Mouse (Mus musculus) stomach, embryonic 15.5 days (tissue): ENCODE measurements around the gene Dusp8. TPM values are rescaled to one million over a fixed set of nuclear protein-coding genes. Genes with fewer than 3 reads are reported as not detected.

Experiments
- ATAC-seq: fragments of 200-750 bp; cut with Nextera tagmentation; 2 replicates; pipeline ENCODE4 v1.8.0; 2017; ENCODE audit warnings: low read depth, moderate number of reproducible peaks, moderate TSS enrichment; ENCODE audit not compliant: insufficient read depth, low FRiP score
- H3K27ac ChIP-seq: fragments of 300-500 bp; sonication (generic); 2 replicates; pipeline ENCODE4 v1.5.1; 2015; ENCODE audit warnings: mild to moderate bottlenecking, inconsistent platforms
- H3K27me3 ChIP-seq: fragments of 300-500 bp; sonication (generic); replicated peaks from 2 replicates; pipeline ENCODE4 v1.6.1; 2015; ENCODE audit warnings: inconsistent platforms
- H3K36me3 ChIP-seq: fragments of 300-500 bp; sonication (generic); 2 replicates; pipeline ENCODE4 v1.6.1; 2015; ENCODE audit warnings: inconsistent platforms
- H3K4me1 ChIP-seq: fragments of 300-500 bp; sonication (generic); 2 replicates; pipeline ENCODE4 v1.6.1; 2015; ENCODE audit warnings: inconsistent platforms
- H3K4me2 ChIP-seq: fragments of 300-500 bp; sonication (generic); 2 replicates; pipeline ENCODE4 v1.6.1; 2015; ENCODE audit warnings: mild to moderate bottlenecking, inconsistent platforms
- H3K4me3 ChIP-seq: fragments of 300-500 bp; sonication (generic); replicated peaks from 2 replicates; pipeline ENCODE4 v1.5.1; 2015; ENCODE audit warnings: inconsistent platforms
- H3K9ac ChIP-seq: fragments of 300-500 bp; sonication (generic); 2 replicates; pipeline ENCODE4 v1.6.1; 2015; ENCODE audit warnings: inconsistent platforms
- H3K9me3 ChIP-seq: fragments of 300-500 bp; sonication (generic); 2 replicates; pipeline ENCODE4 v1.6.1; 2016; ENCODE audit warnings: inconsistent platforms
- WGBS: fragments of 180-500 bp; shearing (Covaris S2); methylation state at CpG from one replicate; pipeline ENCODE4 v1.1.7; 2015; 5-methylcytosine and 5-hydroxymethylcytosine counted together
- polyA plus RNA-seq: library from polyadenylated mRNA; unstranded; fragments of >200 nt; fragmentation: Nextera tagmentation; extraction: Ambion mirVana; gene quantifications from 2 replicates; pipeline ENCODE4 v1.2.1, GENCODE M21; 2015

Dusp8 gene
- polyA plus RNA-seq, 1 experiment from 2014 or later = 7.4 TPM

DNA sequence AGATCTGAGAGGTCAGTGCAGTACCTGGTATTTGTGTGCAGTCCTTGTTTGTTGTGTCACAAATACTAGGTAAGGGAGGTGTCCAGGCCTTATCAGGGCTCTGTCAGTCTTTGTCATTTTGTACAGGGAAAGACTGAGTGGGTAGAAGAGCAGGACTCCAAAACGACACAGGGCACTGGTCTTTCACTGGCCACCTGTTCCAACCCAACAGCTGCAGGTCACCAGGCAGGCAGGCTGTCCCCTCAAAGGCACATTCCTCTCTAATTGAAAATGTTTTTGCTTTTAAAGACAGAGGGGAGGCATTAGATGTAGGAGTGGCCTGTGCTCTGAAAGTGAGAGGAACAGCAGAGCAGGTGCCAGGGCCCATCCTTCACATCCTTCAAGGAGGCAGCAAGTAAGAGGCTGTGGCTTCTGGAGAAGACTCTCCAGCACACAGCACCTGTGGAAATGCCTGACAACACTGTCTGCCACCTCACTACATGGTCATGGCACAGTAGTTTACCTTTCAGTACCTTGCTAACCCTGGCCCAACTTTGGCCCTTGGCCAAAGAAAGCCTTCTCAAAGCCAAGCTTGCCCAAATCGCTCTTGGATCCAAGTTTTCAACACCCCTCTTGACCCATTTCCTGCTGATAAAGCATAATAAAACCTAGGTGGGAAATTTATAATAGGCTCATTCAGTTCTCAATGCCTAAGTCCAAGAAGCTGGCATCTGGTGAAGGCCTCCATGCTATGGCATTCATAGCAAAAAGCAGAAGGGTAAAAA is 60.4 kb downstream of the Dusp8 start:
- Histone ChIP-seq H3K27me3 (no peaks in the 10 kb centered on the region), H3K4me2 (no peak overlapping the region), H3K4me3 (no peak overlapping the region), H3K36me3 (no peaks in the 10 kb centered on the region), H3K9me3 (no peaks in the 10 kb centered on the region), H3K4me1 (peaks cover 4% of the 10 kb centered on the region; the same call in 1 of the 2 replicates), H3K9ac (no peak overlapping the region), H3K27ac (no peak overlapping the region)
- WGBS = 63% methylated on average over 2 of the region's 2 CpGs
- no peak for ATAC-seq

DNA sequence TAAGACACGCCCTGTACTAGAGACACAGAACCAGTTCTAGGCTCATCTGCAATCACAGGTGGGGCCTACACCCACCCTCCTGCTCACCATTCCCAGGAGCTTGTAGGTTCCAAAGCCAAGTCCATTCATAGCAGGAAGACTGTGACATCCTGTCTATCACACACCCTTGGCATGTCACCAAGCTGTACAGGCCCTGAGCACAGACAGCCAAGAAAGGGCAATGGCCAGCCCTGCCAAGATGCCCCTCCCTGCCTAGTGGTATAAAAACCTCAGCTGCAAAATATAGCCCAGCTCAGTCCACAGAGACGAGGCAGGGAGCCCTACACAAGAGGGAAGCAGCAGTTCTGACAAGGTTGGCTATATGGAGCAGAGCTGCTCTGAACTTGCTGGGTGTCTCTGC is 61.4 kb downstream of the Dusp8 start:
- 62% methylated on average over 2 of the region's 2 CpGs for WGBS
- Histone ChIP-seq H3K9me3 (no peaks in the 10 kb centered on the region), H3K4me3 (no peak overlapping the region), H3K4me1 (peaks cover 4% of the 10 kb centered on the region; the same call in 1 of the 2 replicates), H3K9ac (no peak overlapping the region), H3K36me3 (no peaks in the 10 kb centered on the region), H3K27ac (no peak overlapping the region), H3K27me3 (no peaks in the 10 kb centered on the region), H3K4me2 (no peak overlapping the region)
- no peak for ATAC-seq

DNA sequence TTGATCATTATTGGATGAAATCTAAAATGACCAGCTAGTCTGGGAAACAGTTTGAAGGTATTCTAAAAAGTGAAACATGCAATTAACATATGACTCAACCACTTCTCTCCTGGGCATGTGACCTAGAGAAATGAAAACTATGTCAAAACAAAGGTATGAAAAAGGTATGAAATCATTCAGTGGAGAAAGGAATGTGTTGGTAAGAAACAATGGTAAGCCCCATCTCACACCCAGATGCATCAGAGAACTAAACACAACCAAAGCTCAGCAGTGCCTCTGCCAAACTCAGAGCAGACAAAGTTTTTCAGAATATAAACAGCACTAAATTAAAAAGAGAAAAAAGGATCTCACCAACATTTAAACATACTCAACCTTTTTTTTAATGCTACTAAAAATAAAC is 65.6 kb downstream of the Dusp8 start:
- ATAC-seq = no peak
- Histone ChIP-seq H3K27me3 (no peaks in the 10 kb centered on the region), H3K4me1 (peaks cover 24% of the 10 kb centered on the region), H3K4me2 (no peak overlapping the region), H3K4me3 (no peak overlapping the region), H3K27ac (no peak overlapping the region), H3K9me3 (no peaks in the 10 kb centered on the region), H3K9ac (no peak overlapping the region), H3K36me3 (no peaks in the 10 kb centered on the region)

Other genes starting within 250 kb of the Dusp8 start
- 43.0 and 48.1 TPM in 2 replicates for gene Tollip, start 177.3 kb downstream of the Dusp8 start, polyA plus RNA-seq
- gene Brsk2, start 146.1 kb downstream of the Dusp8 start, polyA plus RNA-seq = 1.6 and 2.0 TPM in 2 replicates
- 65.2 and 67.8 TPM in 2 replicates for gene Mob2, start 34.8 kb downstream of the Dusp8 start, polyA plus RNA-seq
- gene Gm45618, start 24.9 kb upstream of the Dusp8 start, polyA plus RNA-seq = not detected in 2 replicates
- gene Gm39115, start 40.2 kb upstream of the Dusp8 start, polyA plus RNA-seq = not detected in 2 replicates
- not detected in 2 replicates for gene Gm45337, start 48.8 kb upstream of the Dusp8 start, polyA plus RNA-seq
- gene Gm29735, start 61.3 kb upstream of the Dusp8 start, polyA plus RNA-seq = not detected in 2 replicates
- gene Gm4553, start 69.9 kb upstream of the Dusp8 start, polyA plus RNA-seq = not detected in 2 replicates
- gene Krtap5-2, start 80.2 kb upstream of the Dusp8 start, polyA plus RNA-seq = not detected in 2 replicates
- not detected in 2 replicates for gene Gm10153, start 94.5 kb upstream of the Dusp8 start, polyA plus RNA-seq
- not detected in 2 replicates for gene Krtap5-3, start 105.5 kb upstream of the Dusp8 start, polyA plus RNA-seq
- not detected in 2 replicates for gene Gm7579, start 116.0 kb upstream of the Dusp8 start, polyA plus RNA-seq
- not detected in 2 replicates for gene Krtap5-5, start 134.1 kb upstream of the Dusp8 start, polyA plus RNA-seq
- not detected in 2 replicates for gene Gm40460, start 145.2 kb upstream of the Dusp8 start, polyA plus RNA-seq
- not detected in 2 replicates for gene Gm2431, start 162.5 kb upstream of the Dusp8 start, polyA plus RNA-seq
- gene Gm4559, start 178.5 kb upstream of the Dusp8 start, polyA plus RNA-seq = not detected in 2 replicates
- gene Krtap5-1, start 201.3 kb upstream of the Dusp8 start, polyA plus RNA-seq = not detected in 2 replicates
- gene Krtap5-4, start 207.7 kb upstream of the Dusp8 start, polyA plus RNA-seq = not detected in 2 replicates